Mouse (Mus musculus): Measurements from ENCODE around the gene Vipr2. TPM values are rescaled to one million over a fixed set of nuclear protein-coding genes. Genes with fewer than 3 reads are reported as not detected.
A peak's percentile ranks its signal among the peaks of the same experiment; 100 is the strongest.

The Vipr2 gene
- polyA plus RNA-seq, 1 experiment from 2014 or later, result 2.2 TPM

GRCm38 (mm10) chr12:116062194-116062583 lies 15.3 kb upstream of the Vipr2 start:
- no peaks in the 10 kb centered on the region for H3K27me3 ChIP-seq
- no peak overlapping the region for H3K4me2 ChIP-seq (replicated peaks)
- WGBS, result over 99% methylated on average over 2 of the region's 2 CpGs
- H3K9me3 ChIP-seq, result peaks cover 41% of the 10 kb centered on the region
- no peak overlapping the region for H3K4me3 ChIP-seq
- H3K27ac ChIP-seq, result no peak overlapping the region
- no peak for ATAC-seq (ENCODE audit: low FRiP score, low read depth)
- no peak overlapping the region for H3K9ac ChIP-seq
- no peaks in the 10 kb centered on the region for H3K4me1 ChIP-seq
- H3K36me3 ChIP-seq, result peaks cover 49% of the 10 kb centered on the region

GRCm38 (mm10) chr12:116063020-116063419 lies 14.5 kb upstream of the Vipr2 start:
- WGBS, result 94% methylated on average over 4 of the region's 4 CpGs
- Histone ChIP-seq H3K4me2 (replicated peaks) (no peak overlapping the region), H3K27ac (no peak overlapping the region), H3K4me1 (no peaks in the 10 kb centered on the region), H3K36me3 (peaks cover 42% of the 10 kb centered on the region), H3K9me3 (peaks cover 41% of the 10 kb centered on the region), H3K4me3 (no peak overlapping the region), H3K9ac (no peak overlapping the region), H3K27me3 (no peaks in the 10 kb centered on the region)
- no peak for ATAC-seq (ENCODE audit: low FRiP score, low read depth)

GRCm38 (mm10) chr12:116071023-116071422 lies 6.5 kb upstream of the Vipr2 start:
- Histone ChIP-seq H3K36me3 (no peaks in the 10 kb centered on the region), H3K4me1 (no peaks in the 10 kb centered on the region), H3K9me3 (no peaks in the 10 kb centered on the region), H3K27me3 (peaks cover 9% of the 10 kb centered on the region), H3K27ac (no peak overlapping the region), H3K4me3 (no peak overlapping the region), H3K4me2 (replicated peaks) (no peak overlapping the region), H3K9ac (no peak overlapping the region)
- ATAC-seq (ENCODE audit: low FRiP score, low read depth), result peak; percentile 81
- 24% methylated on average over 3 of the region's 3 CpGs for WGBS

GRCm38 (mm10) chr12:116077855-116078366 lies 385 bp downstream of the Vipr2 start:
- Histone ChIP-seq H3K27me3 (peaks cover 28% of the 10 kb centered on the region), H3K36me3 (no peaks in the 10 kb centered on the region), H3K4me2 (replicated peaks) (peak overlapping the region; percentile 91), H3K9ac (peak overlapping the region; percentile 79), H3K4me3 (peak overlapping the region; percentile 62), H3K9me3 (no peaks in the 10 kb centered on the region), H3K27ac (no peak overlapping the region), H3K4me1 (0 out of 2 replicates have a peak, but pooled peaks cover 3% of the 10 kb centered on the region)
- WGBS, result under 1% methylated on average over 24 of the region's 24 CpGs
- ATAC-seq (ENCODE audit: low FRiP score, low read depth), result peak; percentile 79

GRCm38 (mm10) chr12:116083125-116083524 lies 5.6 kb downstream of the Vipr2 start:
- WGBS, result 58% methylated on average over 6 of the region's 6 CpGs
- H3K9me3 ChIP-seq, result no peaks in the 10 kb centered on the region
- H3K27ac ChIP-seq, result no peak overlapping the region
- 0 out of 2 replicates have a peak, but pooled peaks cover 3% of the 10 kb centered on the region for H3K4me1 ChIP-seq
- no peak overlapping the region for H3K9ac ChIP-seq
- H3K27me3 ChIP-seq, result peaks cover 9% of the 10 kb centered on the region
- no peaks in the 10 kb centered on the region for H3K36me3 ChIP-seq
- no peak for ATAC-seq (ENCODE audit: low FRiP score, low read depth)
- H3K4me3 ChIP-seq, result no peak overlapping the region
- H3K4me2 ChIP-seq (replicated peaks), result no peak overlapping the region

- no peaks in the 10 kb centered on the region for H3K36me3 ChIP-seq
- no peak overlapping the region for H3K27ac ChIP-seq
- H3K9ac ChIP-seq, result no peak overlapping the region
- H3K27me3 ChIP-seq, result no peaks in the 10 kb centered on the region
- H3K4me2 ChIP-seq (replicated peaks), result no peak overlapping the region
- H3K4me3 ChIP-seq, result no peak overlapping the region
- H3K4me1 ChIP-seq, result no peaks in the 10 kb centered on the region
- no peaks in the 10 kb centered on the region for H3K9me3 ChIP-seq
- 79% methylated on average over 2 of the region's 2 CpGs for WGBS
- ATAC-seq (ENCODE audit: low FRiP score, low read depth), result no peak
These were observed 6.8 kb downstream of the Vipr2 start for GRCm38 (mm10) chr12:116084294-116084693.

- no peaks in the 10 kb centered on the region for H3K9me3 ChIP-seq
- H3K36me3 ChIP-seq, result no peaks in the 10 kb centered on the region
- no peaks in the 10 kb centered on the region for H3K27me3 ChIP-seq
- H3K27ac ChIP-seq, result no peak overlapping the region
- H3K4me1 ChIP-seq, result no peaks in the 10 kb centered on the region
- H3K4me3 ChIP-seq, result no peak overlapping the region
- 84% methylated on average over 5 of the region's 5 CpGs for WGBS
- no peak overlapping the region for H3K9ac ChIP-seq
- no peak for ATAC-seq (ENCODE audit: low FRiP score, low read depth)
- no peak overlapping the region for H3K4me2 ChIP-seq (replicated peaks)
These were observed 9.6 kb downstream of the Vipr2 start for GRCm38 (mm10) chr12:116086951-116087600.

GRCm38 (mm10) chr12:116089836-116090235 lies 12.3 kb downstream of the Vipr2 start:
- Histone ChIP-seq H3K4me2 (replicated peaks) (no peak overlapping the region), H3K9ac (no peak overlapping the region), H3K4me1 (no peaks in the 10 kb centered on the region), H3K9me3 (no peaks in the 10 kb centered on the region), H3K36me3 (no peaks in the 10 kb centered on the region), H3K27me3 (no peaks in the 10 kb centered on the region), H3K27ac (no peak overlapping the region), H3K4me3 (no peak overlapping the region)
- 80% methylated on average over 3 of the region's 3 CpGs for WGBS
- no peak for ATAC-seq (ENCODE audit: low FRiP score, low read depth)

- Histone ChIP-seq H3K4me3 (no peak overlapping the region), H3K36me3 (no peaks in the 10 kb centered on the region), H3K9me3 (no peaks in the 10 kb centered on the region), H3K27me3 (no peaks in the 10 kb centered on the region), H3K4me2 (replicated peaks) (no peak overlapping the region), H3K9ac (no peak overlapping the region), H3K4me1 (no peaks in the 10 kb centered on the region), H3K27ac (no peak overlapping the region)
- ATAC-seq (ENCODE audit: low FRiP score, low read depth), result no peak
- WGBS, result 82% methylated on average over 14 of the region's 14 CpGs
These were observed 17.4 kb downstream of the Vipr2 start for GRCm38 (mm10) chr12:116094765-116095555.

GRCm38 (mm10) chr12:116096361-116096904 lies 18.9 kb downstream of the Vipr2 start:
- Histone ChIP-seq H3K9me3 (no peaks in the 10 kb centered on the region), H3K36me3 (no peaks in the 10 kb centered on the region), H3K4me3 (no peak overlapping the region), H3K27me3 (no peaks in the 10 kb centered on the region), H3K4me2 (replicated peaks) (no peak overlapping the region), H3K4me1 (no peaks in the 10 kb centered on the region), H3K9ac (no peak overlapping the region), H3K27ac (no peak overlapping the region)
- 64% methylated on average over 3 of the region's 3 CpGs for WGBS
- no peak for ATAC-seq (ENCODE audit: low FRiP score, low read depth)

GRCm38 (mm10) chr12:116097166-116097565 lies 19.6 kb downstream of the Vipr2 start:
- ATAC-seq (ENCODE audit: low FRiP score, low read depth), result no peak
- Histone ChIP-seq H3K9ac (no peak overlapping the region), H3K27me3 (no peaks in the 10 kb centered on the region), H3K36me3 (no peaks in the 10 kb centered on the region), H3K4me1 (no peaks in the 10 kb centered on the region), H3K4me3 (no peak overlapping the region), H3K4me2 (replicated peaks) (no peak overlapping the region), H3K9me3 (no peaks in the 10 kb centered on the region), H3K27ac (no peak overlapping the region)
- 86% methylated on average over 8 of the region's 8 CpGs for WGBS

- Histone ChIP-seq H3K4me1 (no peaks in the 10 kb centered on the region), H3K4me2 (replicated peaks) (no peak overlapping the region), H3K27ac (no peak overlapping the region), H3K9ac (no peak overlapping the region), H3K27me3 (no peaks in the 10 kb centered on the region), H3K9me3 (no peaks in the 10 kb centered on the region), H3K36me3 (no peaks in the 10 kb centered on the region), H3K4me3 (no peak overlapping the region)
- no peak for ATAC-seq (ENCODE audit: low FRiP score, low read depth)
- WGBS, result 84% methylated on average over 2 of the region's 2 CpGs
These were observed 24.4 kb downstream of the Vipr2 start for GRCm38 (mm10) chr12:116101945-116102344.

All from limb, embryonic 13.5 days (tissue).